Mouse (Mus musculus) kidney, adult 2 months (tissue): Measurements from ENCODE around the gene Plppr3.

Experiments
- CTCF ChIP-seq: fragments of 200-500 bp; conservative IDR thresholded peaks from 2 replicates; pipeline ENCODE4 v1.5.1; 2011; ENCODE audit warnings: low read depth, mild to moderate bottlenecking, control low read depth, low read length, moderate library complexity, mixed read lengths; ENCODE audit not compliant: insufficient read depth, insufficient read length
- POLR2A ChIP-seq: fragments of 200-500 bp; IDR thresholded peaks from one replicate; pipeline ENCODE4 v1.6.1; 2011; ENCODE audit warnings: low read depth, low read length, control low read depth

DNA sequence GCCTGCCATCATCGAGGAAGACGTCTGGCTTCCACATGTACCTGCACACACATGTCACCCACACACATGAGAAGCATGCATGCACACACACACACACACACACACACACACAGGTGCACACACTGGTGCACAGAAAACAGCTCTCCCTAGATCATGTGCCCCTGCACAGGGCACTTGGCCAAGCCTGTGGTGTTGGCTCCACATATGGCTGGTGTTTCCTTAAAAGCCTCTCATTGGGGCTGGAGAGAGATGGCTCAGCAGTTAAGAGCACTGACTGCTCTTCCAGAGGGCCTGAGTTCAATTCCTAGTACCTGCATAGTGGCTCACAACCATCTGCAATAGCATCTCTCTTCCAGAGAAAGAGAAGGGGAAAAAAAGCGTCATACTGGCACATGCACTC is 42.9 kb downstream of the Plppr3 start:
- TF ChIP-seq CTCF (no peak), POLR2A (no peak)
